Mouse (Mus musculus) embryonic facial prominence, embryonic 11.5 days (tissue): ENCODE results near the gene Cnih1. TPM values are rescaled to one million over a fixed set of nuclear protein-coding genes. Genes with fewer than 3 reads are reported as not detected.

Experiments
- ATAC-seq: fragments of 200-750 bp; cut with Nextera tagmentation; replicated peaks from 2 replicates; pipeline ENCODE4 v1.8.0; 2017; ENCODE audit warnings: low read depth; ENCODE audit not compliant: insufficient number of reproducible peaks, low FRiP score, low TSS enrichment
- DNase-seq: peaks from one replicate; pipeline ENCODE4 v3.0.0-alpha.2; 2015; ENCODE audit warnings: low spot score
- H3K27ac ChIP-seq: fragments of 300-500 bp; sonication (generic); replicated peaks from 2 replicates; pipeline ENCODE4 v1.5.1; 2014; ENCODE audit warnings: mild to moderate bottlenecking, low read depth, low read length, control low read depth
- H3K27me3 ChIP-seq: fragments of 300-500 bp; sonication (generic); 2 replicates; pipeline ENCODE4 v1.6.1; 2014; ENCODE audit warnings: mild to moderate bottlenecking, low read length, moderate library complexity, mixed read lengths; ENCODE audit not compliant: control insufficient read depth, insufficient read depth
- H3K36me3 ChIP-seq: fragments of 300-500 bp; sonication (generic); replicated peaks from 2 replicates; pipeline ENCODE4 v1.6.1; 2014; ENCODE audit warnings: low read depth, mild to moderate bottlenecking, low read length, moderate library complexity, mixed read lengths; ENCODE audit not compliant: control insufficient read depth, insufficient read depth
- H3K4me1 ChIP-seq: fragments of 300-500 bp; sonication (generic); 2 replicates; pipeline ENCODE4 v1.6.1; 2014; ENCODE audit warnings: low read length, mixed read lengths; ENCODE audit not compliant: control insufficient read depth, insufficient read depth
- H3K4me2 ChIP-seq: fragments of 300-500 bp; sonication (generic); 2 replicates; pipeline ENCODE4 v1.6.1; 2014; ENCODE audit warnings: low read depth, mild to moderate bottlenecking, control low read depth, low read length, moderate library complexity
- H3K4me3 ChIP-seq: fragments of 300-500 bp; sonication (generic); 2 replicates; pipeline ENCODE4 v1.5.1; 2014; ENCODE audit warnings: low read depth, low read length, control low read depth
- H3K9ac ChIP-seq: fragments of 300-500 bp; sonication (generic); replicated peaks from 2 replicates; pipeline ENCODE4 v1.6.1; 2014; ENCODE audit warnings: mild to moderate bottlenecking, control low read depth, low read length
- H3K9me3 ChIP-seq: fragments of 300-500 bp; sonication (generic); replicated peaks from 2 replicates; pipeline ENCODE4 v1.6.1; 2016; ENCODE audit warnings: mild to moderate bottlenecking, low read length, inconsistent platforms, mixed read lengths; ENCODE audit not compliant: control insufficient read depth
- WGBS: fragments of 180-500 bp; shearing (Covaris S2); extraction: QIAGEN DNeasy Blood & Tissue Kit; methylation state at CpG from one replicate; pipeline ENCODE4 v1.1.7; 2014; 5-methylcytosine and 5-hydroxymethylcytosine counted together
- polyA plus RNA-seq: library from polyadenylated mRNA; unstranded; fragments of >200 nt; fragmentation: Nextera tagmentation; extraction: Ambion mirVana; gene quantifications from 2 replicates; pipeline ENCODE4 v1.2.1, GENCODE M21; 2014

The Cnih1 gene
- polyA plus RNA-seq, 1 experiment from 2014 or later, result 235 TPM

GRCm38 (mm10) chr14:46803259-46803658 is 15.0 kb upstream of the Cnih1 start:
- Histone ChIP-seq H3K4me3 (no peak overlapping the region), H3K4me1 (no peaks in the 10 kb centered on the region), H3K4me2 (no peak overlapping the region), H3K27ac (no peak overlapping the region), H3K9me3 (no peaks in the 10 kb centered on the region), H3K27me3 (no peaks in the 10 kb centered on the region), H3K9ac (no peak overlapping the region), H3K36me3 (no peaks in the 10 kb centered on the region)
- ATAC-seq, result no peak
- 89% methylated on average over 4 of the region's 4 CpGs for WGBS
- DNase-seq, result no peak

- DNase-seq (no peak), ATAC-seq (no peak)
- Histone ChIP-seq H3K27me3 (no peaks in the 10 kb centered on the region), H3K4me1 (no peaks in the 10 kb centered on the region), H3K4me3 (no peak overlapping the region), H3K9me3 (no peaks in the 10 kb centered on the region), H3K9ac (no peak overlapping the region), H3K4me2 (no peak overlapping the region), H3K27ac (no peak overlapping the region), H3K36me3 (no peaks in the 10 kb centered on the region)
- 91% methylated on average over 3 of the region's 3 CpGs for WGBS
These were observed 12.6 kb upstream of the Cnih1 start for GRCm38 (mm10) chr14:46800684-46801345.

GRCm38 (mm10) chr14:46794157-46794556 is 5.9 kb upstream of the Cnih1 start:
- Histone ChIP-seq H3K4me2 (no peak overlapping the region), H3K4me1 (no peaks in the 10 kb centered on the region), H3K4me3 (no peak overlapping the region), H3K9ac (no peak overlapping the region), H3K9me3 (no peaks in the 10 kb centered on the region), H3K36me3 (no peaks in the 10 kb centered on the region), H3K27me3 (no peaks in the 10 kb centered on the region), H3K27ac (no peak overlapping the region)
- ATAC-seq, result no peak
- 89% methylated on average over 5 of the region's 5 CpGs for WGBS
- DNase-seq, result no peak

GRCm38 (mm10) chr14:46790723-46791122 is 2.5 kb upstream of the Cnih1 start:
- Histone ChIP-seq H3K4me3 (no peak overlapping the region), H3K27ac (no peak overlapping the region), H3K4me1 (no peaks in the 10 kb centered on the region), H3K36me3 (no peaks in the 10 kb centered on the region), H3K9me3 (no peaks in the 10 kb centered on the region), H3K4me2 (no peak overlapping the region), H3K27me3 (no peaks in the 10 kb centered on the region), H3K9ac (no peak overlapping the region)
- ATAC-seq (no peak), DNase-seq (no peak)
- WGBS, result 95% methylated on average over 6 of the region's 6 CpGs

- H3K27me3 ChIP-seq, result no peaks in the 10 kb centered on the region
- H3K36me3 ChIP-seq, result no peaks in the 10 kb centered on the region
- no peak overlapping the region for H3K4me3 ChIP-seq
- no peaks in the 10 kb centered on the region for H3K9me3 ChIP-seq
- DNase-seq (peak; percentile 3), ATAC-seq (no peak)
- H3K4me1 ChIP-seq, result no peaks in the 10 kb centered on the region
- 73% methylated on average over 4 of the region's 4 CpGs for WGBS
- no peak overlapping the region for H3K27ac ChIP-seq
- H3K4me2 ChIP-seq, result no peak overlapping the region
- H3K9ac ChIP-seq, result no peak overlapping the region
These were observed 2.1 kb upstream of the Cnih1 start for GRCm38 (mm10) chr14:46790303-46790702.

- Histone ChIP-seq H3K27me3 (no peaks in the 10 kb centered on the region), H3K36me3 (no peaks in the 10 kb centered on the region), H3K9ac (0 out of 2 replicates have a peak overlapping the region, but pooled peaks have one; percentile 43), H3K4me1 (no peaks in the 10 kb centered on the region), H3K9me3 (no peaks in the 10 kb centered on the region), H3K27ac (no peak overlapping the region; the same call in 1 of the 2 replicates), H3K4me3 (peak overlapping the region; percentile 94; the same call in 1 of the 2 replicates), H3K4me2 (no peak overlapping the region)
- no peak for DNase-seq
- 22% methylated on average over 8 of the region's 8 CpGs for whole genome bisulfite sequencing
- no peak for ATAC-seq
These were observed 292 bp upstream of the Cnih1 start for GRCm38 (mm10) chr14:46788505-46788901.

- H3K4me2 ChIP-seq, result peak overlapping the region; percentile 66
- no peaks in the 10 kb centered on the region for H3K27me3 ChIP-seq
- peak overlapping the region; percentile 99 for H3K9ac ChIP-seq
- no peaks in the 10 kb centered on the region for H3K4me1 ChIP-seq
- H3K36me3 ChIP-seq, result no peaks in the 10 kb centered on the region
- WGBS, result under 1% methylated on average over 11 of the region's 11 CpGs
- peak overlapping the region; percentile 94 for H3K4me3 ChIP-seq
- H3K9me3 ChIP-seq, result no peaks in the 10 kb centered on the region
- ATAC-seq (no peak), DNase-seq (peak; percentile 67)
- peak overlapping the region; percentile 97 for H3K27ac ChIP-seq
These were observed 791 bp downstream of the Cnih1 start for GRCm38 (mm10) chr14:46787454-46787786.

GRCm38 (mm10) chr14:46785247-46785646 is 3.0 kb downstream of the Cnih1 start:
- DNase-seq (no peak), ATAC-seq (no peak)
- H3K4me1 ChIP-seq, result no peaks in the 10 kb centered on the region
- no peak overlapping the region for H3K4me2 ChIP-seq
- no peak overlapping the region for H3K9ac ChIP-seq
- H3K36me3 ChIP-seq, result no peaks in the 10 kb centered on the region; the same call in 1 of the 2 replicates
- no peak overlapping the region for H3K4me3 ChIP-seq
- H3K9me3 ChIP-seq, result no peaks in the 10 kb centered on the region
- H3K27ac ChIP-seq, result no peak overlapping the region
- WGBS, result 86% methylated on average over 5 of the region's 5 CpGs
- no peaks in the 10 kb centered on the region for H3K27me3 ChIP-seq
